Mouse (Mus musculus): ENCODE data around the gene Snx18. TPM values are rescaled to one million over a fixed set of nuclear protein-coding genes. Genes with fewer than 3 reads are reported as not detected.

The Snx18 gene
- polyA plus RNA-seq, 2 experiments from 2014 or later: 6.0 to 11.5 TPM

- no peak for ATAC-seq
Measured at GRCm38 (mm10) chr13:113597616-113598015, 20.7 kb downstream of the Snx18 start.

GRCm38 (mm10) chr13:113596821-113597541 lies 21.4 kb downstream of the Snx18 start:
- ATAC-seq: no peak

- no peak for ATAC-seq
Measured at GRCm38 (mm10) chr13:113595987-113596386, 22.4 kb downstream of the Snx18 start.

GRCm38 (mm10) chr13:113595219-113595618 lies 23.1 kb downstream of the Snx18 start:
- ATAC-seq: peak; percentile 21

- ATAC-seq: no peak
Measured at GRCm38 (mm10) chr13:113594361-113594760, 24.0 kb downstream of the Snx18 start.

GRCm38 (mm10) chr13:113593711-113594110 lies 24.7 kb downstream of the Snx18 start:
- no peak for ATAC-seq

GRCm38 (mm10) chr13:113592703-113593200 lies 25.6 kb downstream of the Snx18 start:
- no peak for ATAC-seq

GRCm38 (mm10) chr13:113591336-113591735 lies 27.0 kb downstream of the Snx18 start:
- no peak for ATAC-seq

GRCm38 (mm10) chr13:113590216-113590615 lies 28.1 kb downstream of the Snx18 start:
- ATAC-seq: no peak

GRCm38 (mm10) chr13:113589499-113589898 lies 28.9 kb downstream of the Snx18 start:
- no peak for ATAC-seq

- ATAC-seq: no peak
Measured at GRCm38 (mm10) chr13:113587200-113587936, 31.0 kb downstream of the Snx18 start.

GRCm38 (mm10) chr13:113585606-113586005 lies 32.8 kb downstream of the Snx18 start:
- no peak for ATAC-seq

GRCm38 (mm10) chr13:113584431-113584830 lies 33.9 kb downstream of the Snx18 start:
- ATAC-seq: no peak

GRCm38 (mm10) chr13:113583563-113583962 lies 34.8 kb downstream of the Snx18 start:
- no peak for ATAC-seq

- ATAC-seq: no peak
Measured at GRCm38 (mm10) chr13:113582024-113582423, 36.3 kb downstream of the Snx18 start.

GRCm38 (mm10) chr13:113581436-113581835 lies 36.9 kb downstream of the Snx18 start:
- no peak for ATAC-seq

- ATAC-seq: peak; percentile 60
Measured at GRCm38 (mm10) chr13:113580400-113580790, 38.0 kb downstream of the Snx18 start.

GRCm38 (mm10) chr13:113579788-113580399 lies 38.5 kb downstream of the Snx18 start:
- ATAC-seq: peak; percentile 97

- ATAC-seq: peak; percentile 86
Measured at GRCm38 (mm10) chr13:113574232-113574631, 44.1 kb downstream of the Snx18 start.

- ATAC-seq: no peak
Measured at GRCm38 (mm10) chr13:113573377-113573776, 45.0 kb downstream of the Snx18 start.

- no peak for ATAC-seq
Measured at GRCm38 (mm10) chr13:113572046-113572686, 46.2 kb downstream of the Snx18 start.

- ATAC-seq: no peak
Measured at GRCm38 (mm10) chr13:113569526-113569925, 48.8 kb downstream of the Snx18 start.

- no peak for ATAC-seq
Measured at GRCm38 (mm10) chr13:113566951-113567350, 51.4 kb downstream of the Snx18 start.

Measured in CD4-positive, CD25-positive, alpha-beta regulatory T cell, adult 4 months (primary cell).